Mouse (Mus musculus): ENCODE measurements around the gene Tcerg1l. TPM values are rescaled to one million over a fixed set of nuclear protein-coding genes. Genes with fewer than 3 reads are reported as not detected.
A peak's percentile ranks its signal among the peaks of the same experiment; 100 is the strongest.

Gene Tcerg1l
- polyA plus RNA-seq, 1 experiment from 2014 or later, result 4.3 TPM

DNA sequence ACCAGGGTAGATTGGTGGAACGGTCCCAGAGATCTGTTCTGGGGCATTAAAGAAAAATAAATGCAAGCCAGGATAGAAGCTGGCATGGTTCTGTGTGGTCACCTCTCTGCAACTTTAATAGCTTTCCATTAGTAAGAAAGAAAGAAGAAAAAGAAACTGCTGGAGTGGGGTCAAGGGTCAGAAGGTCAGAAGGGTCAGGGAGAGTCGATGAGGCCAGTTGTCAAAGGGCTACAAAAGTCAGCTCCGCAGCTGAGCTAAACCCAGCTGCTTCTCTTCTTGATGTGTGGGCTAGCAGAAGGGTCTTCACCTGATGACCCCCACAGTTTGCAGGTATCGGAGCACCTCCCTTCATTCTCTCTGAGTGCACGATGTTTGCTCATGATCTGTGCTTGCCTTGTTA lies 59.6 kb downstream of the Tcerg1l start:
- Histone ChIP-seq H3K27ac (ENCODE audit: low read depth, low read length) (no peak overlapping the region), H3K4me3 (ENCODE audit: low read depth, low read length) (no peak overlapping the region), H3K27me3 (ENCODE audit: control insufficient read depth, insufficient read depth, low read length) (no peaks in the 10 kb centered on the region), H3K36me3 (ENCODE audit: control insufficient read depth, insufficient read depth, low read length) (no peaks in the 10 kb centered on the region), H3K9me3 (ENCODE audit: control insufficient read depth, low read length) (no peaks in the 10 kb centered on the region), H3K4me2 (replicated peaks; ENCODE audit: low read depth, low read length) (no peak overlapping the region), H3K4me1 (replicated peaks; ENCODE audit: control insufficient read depth, insufficient read depth, low read length) (no peaks in the 10 kb centered on the region), H3K9ac (ENCODE audit: low read depth, low read length) (no peak overlapping the region)
- ATAC-seq (ENCODE audit: low FRiP score) (no peak), DNase-seq (ENCODE audit: low spot score) (no peak)
- WGBS, result 21% methylated on average over 5 of the region's 5 CpGs

- H3K4me1 ChIP-seq (replicated peaks; ENCODE audit: control insufficient read depth, insufficient read depth, low read length), result no peaks in the 10 kb centered on the region; the same call in 1 of the 2 replicates
- no peak overlapping the region for H3K27ac ChIP-seq (ENCODE audit: low read depth, low read length)
- H3K4me3 ChIP-seq (ENCODE audit: low read depth, low read length), result no peak overlapping the region
- no peak for ATAC-seq (ENCODE audit: low FRiP score)
- H3K4me2 ChIP-seq (replicated peaks; ENCODE audit: low read depth, low read length), result no peak overlapping the region
- no peaks in the 10 kb centered on the region for H3K9me3 ChIP-seq (ENCODE audit: control insufficient read depth, low read length)
- H3K36me3 ChIP-seq (ENCODE audit: control insufficient read depth, insufficient read depth, low read length), result no peaks in the 10 kb centered on the region
- DNase-seq (ENCODE audit: low spot score), result no peak
- H3K9ac ChIP-seq (ENCODE audit: low read depth, low read length), result no peak overlapping the region
- WGBS, result 91% methylated on average over 4 of the region's 4 CpGs
- no peaks in the 10 kb centered on the region for H3K27me3 ChIP-seq (ENCODE audit: control insufficient read depth, insufficient read depth, low read length)
Measured at GRCm38 (mm10) chr7:138332504-138333168, 64.9 kb downstream of the Tcerg1l start.

- Histone ChIP-seq H3K4me2 (replicated peaks; ENCODE audit: low read depth, low read length) (no peak overlapping the region), H3K9me3 (ENCODE audit: control insufficient read depth, low read length) (no peaks in the 10 kb centered on the region), H3K4me1 (replicated peaks; ENCODE audit: control insufficient read depth, insufficient read depth, low read length) (peaks cover 6% of the 10 kb centered on the region), H3K27me3 (ENCODE audit: control insufficient read depth, insufficient read depth, low read length) (no peaks in the 10 kb centered on the region), H3K4me3 (ENCODE audit: low read depth, low read length) (no peak overlapping the region), H3K36me3 (ENCODE audit: control insufficient read depth, insufficient read depth, low read length) (no peaks in the 10 kb centered on the region), H3K9ac (ENCODE audit: low read depth, low read length) (no peak overlapping the region), H3K27ac (ENCODE audit: low read depth, low read length) (no peak overlapping the region)
- ATAC-seq (ENCODE audit: low FRiP score) (no peak), DNase-seq (ENCODE audit: low spot score) (no peak)
- WGBS, result 78% methylated on average over 3 of the region's 3 CpGs
Measured at GRCm38 (mm10) chr7:138331266-138331665, 66.3 kb downstream of the Tcerg1l start.

GRCm38 (mm10) chr7:138328637-138329036 lies 68.9 kb downstream of the Tcerg1l start:
- H3K9ac ChIP-seq (ENCODE audit: low read depth, low read length), result no peak overlapping the region
- no peaks in the 10 kb centered on the region for H3K36me3 ChIP-seq (ENCODE audit: control insufficient read depth, insufficient read depth, low read length)
- no peak overlapping the region for H3K4me2 ChIP-seq (replicated peaks; ENCODE audit: low read depth, low read length)
- DNase-seq (ENCODE audit: low spot score) (no peak), ATAC-seq (ENCODE audit: low FRiP score) (no peak)
- no peak overlapping the region for H3K4me3 ChIP-seq (ENCODE audit: low read depth, low read length)
- H3K4me1 ChIP-seq (replicated peaks; ENCODE audit: control insufficient read depth, insufficient read depth, low read length), result peaks cover 6% of the 10 kb centered on the region
- no peaks in the 10 kb centered on the region for H3K9me3 ChIP-seq (ENCODE audit: control insufficient read depth, low read length)
- no peak overlapping the region for H3K27ac ChIP-seq (ENCODE audit: low read depth, low read length)
- WGBS, result 82% methylated on average over 6 of the region's 6 CpGs
- no peaks in the 10 kb centered on the region for H3K27me3 ChIP-seq (ENCODE audit: control insufficient read depth, insufficient read depth, low read length)

GRCm38 (mm10) chr7:138326760-138327159 lies 70.8 kb downstream of the Tcerg1l start:
- H3K4me3 ChIP-seq (ENCODE audit: low read depth, low read length), result no peak overlapping the region
- peak; percentile 23 for DNase-seq (ENCODE audit: low spot score)
- H3K27ac ChIP-seq (ENCODE audit: low read depth, low read length), result no peak overlapping the region
- no peak overlapping the region for H3K9ac ChIP-seq (ENCODE audit: low read depth, low read length)
- no peak overlapping the region for H3K4me2 ChIP-seq (replicated peaks; ENCODE audit: low read depth, low read length)
- peaks cover 6% of the 10 kb centered on the region for H3K4me1 ChIP-seq (replicated peaks; ENCODE audit: control insufficient read depth, insufficient read depth, low read length)
- no peaks in the 10 kb centered on the region for H3K9me3 ChIP-seq (ENCODE audit: control insufficient read depth, low read length)
- ATAC-seq (ENCODE audit: low FRiP score), result peak; percentile 79
- no peaks in the 10 kb centered on the region for H3K27me3 ChIP-seq (ENCODE audit: control insufficient read depth, insufficient read depth, low read length)
- 22% methylated on average over 3 of the region's 3 CpGs for WGBS
- no peaks in the 10 kb centered on the region for H3K36me3 ChIP-seq (ENCODE audit: control insufficient read depth, insufficient read depth, low read length)

DNA sequence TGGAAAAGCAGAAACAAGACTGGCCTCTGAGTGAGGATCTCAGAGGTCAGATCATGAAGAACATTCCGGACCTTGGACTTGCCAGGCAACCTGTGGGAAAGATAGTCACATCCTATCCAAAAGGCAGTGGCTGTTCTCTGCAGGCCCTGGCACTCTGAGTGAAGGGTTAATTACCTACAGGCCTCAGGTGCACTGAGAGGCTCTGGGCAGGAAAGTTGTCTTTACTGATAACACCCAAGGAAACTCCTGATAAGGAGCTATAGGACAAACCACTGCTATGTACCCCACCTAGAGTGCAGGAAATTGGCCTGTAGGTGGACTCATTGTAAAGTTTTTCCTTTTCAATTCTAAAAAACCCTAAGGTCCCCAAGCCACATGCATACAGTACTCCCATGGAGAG lies 83.8 kb downstream of the Tcerg1l start:
- Histone ChIP-seq H3K4me1 (replicated peaks; ENCODE audit: control insufficient read depth, insufficient read depth, low read length) (no peaks in the 10 kb centered on the region), H3K4me3 (ENCODE audit: low read depth, low read length) (no peak overlapping the region), H3K36me3 (ENCODE audit: control insufficient read depth, insufficient read depth, low read length) (no peaks in the 10 kb centered on the region), H3K9ac (ENCODE audit: low read depth, low read length) (no peak overlapping the region), H3K27ac (ENCODE audit: low read depth, low read length) (no peak overlapping the region), H3K27me3 (ENCODE audit: control insufficient read depth, insufficient read depth, low read length) (no peaks in the 10 kb centered on the region), H3K4me2 (replicated peaks; ENCODE audit: low read depth, low read length) (no peak overlapping the region), H3K9me3 (ENCODE audit: control insufficient read depth, low read length) (no peaks in the 10 kb centered on the region)
- ATAC-seq (ENCODE audit: low FRiP score) (no peak), DNase-seq (ENCODE audit: low spot score) (no peak)
- 90% methylated on average over 1 of the region's 1 CpGs for WGBS

DNA sequence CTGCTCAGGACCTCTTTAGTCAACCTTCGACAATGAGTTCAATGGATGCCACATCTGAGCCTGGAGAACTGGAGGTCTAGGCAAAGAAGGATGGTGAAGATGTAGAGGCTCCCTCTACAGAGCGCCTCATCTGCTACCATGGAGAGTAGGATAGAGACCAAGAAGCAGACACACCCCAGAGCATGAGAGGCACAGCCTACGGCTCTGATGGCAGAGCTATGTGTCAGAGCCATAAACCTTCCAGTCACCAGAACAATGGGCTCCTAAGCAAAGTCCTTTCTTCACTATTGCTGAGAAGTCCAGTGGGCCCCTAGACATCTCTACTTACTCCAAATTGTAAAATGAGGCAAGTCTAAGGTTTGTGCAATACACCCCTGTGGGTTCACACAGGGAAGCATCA lies 91.4 kb downstream of the Tcerg1l start:
- no peaks in the 10 kb centered on the region for H3K9me3 ChIP-seq (ENCODE audit: control insufficient read depth, low read length)
- H3K27ac ChIP-seq (ENCODE audit: low read depth, low read length), result no peak overlapping the region
- no peaks in the 10 kb centered on the region for H3K4me1 ChIP-seq (replicated peaks; ENCODE audit: control insufficient read depth, insufficient read depth, low read length)
- ATAC-seq (ENCODE audit: low FRiP score) (no peak), DNase-seq (ENCODE audit: low spot score) (no peak)
- whole genome bisulfite sequencing, result 90% methylated on average over 3 of the region's 3 CpGs
- no peaks in the 10 kb centered on the region for H3K36me3 ChIP-seq (ENCODE audit: control insufficient read depth, insufficient read depth, low read length)
- no peak overlapping the region for H3K4me2 ChIP-seq (replicated peaks; ENCODE audit: low read depth, low read length)
- H3K27me3 ChIP-seq (ENCODE audit: control insufficient read depth, insufficient read depth, low read length), result no peaks in the 10 kb centered on the region
- no peak overlapping the region for H3K4me3 ChIP-seq (ENCODE audit: low read depth, low read length)
- no peak overlapping the region for H3K9ac ChIP-seq (ENCODE audit: low read depth, low read length)

- Histone ChIP-seq H3K9ac (ENCODE audit: low read depth, low read length) (no peak overlapping the region), H3K4me3 (ENCODE audit: low read depth, low read length) (no peak overlapping the region), H3K9me3 (ENCODE audit: control insufficient read depth, low read length) (no peaks in the 10 kb centered on the region), H3K27me3 (ENCODE audit: control insufficient read depth, insufficient read depth, low read length) (no peaks in the 10 kb centered on the region), H3K4me1 (replicated peaks; ENCODE audit: control insufficient read depth, insufficient read depth, low read length) (no peaks in the 10 kb centered on the region), H3K27ac (ENCODE audit: low read depth, low read length) (no peak overlapping the region), H3K36me3 (ENCODE audit: control insufficient read depth, insufficient read depth, low read length) (no peaks in the 10 kb centered on the region), H3K4me2 (replicated peaks; ENCODE audit: low read depth, low read length) (no peak overlapping the region)
- 90% methylated on average over 5 of the region's 5 CpGs for WGBS
- no peak for ATAC-seq (ENCODE audit: low FRiP score)
- DNase-seq (ENCODE audit: low spot score), result no peak
Measured at GRCm38 (mm10) chr7:138284790-138285189, 112.7 kb downstream of the Tcerg1l start.

DNA sequence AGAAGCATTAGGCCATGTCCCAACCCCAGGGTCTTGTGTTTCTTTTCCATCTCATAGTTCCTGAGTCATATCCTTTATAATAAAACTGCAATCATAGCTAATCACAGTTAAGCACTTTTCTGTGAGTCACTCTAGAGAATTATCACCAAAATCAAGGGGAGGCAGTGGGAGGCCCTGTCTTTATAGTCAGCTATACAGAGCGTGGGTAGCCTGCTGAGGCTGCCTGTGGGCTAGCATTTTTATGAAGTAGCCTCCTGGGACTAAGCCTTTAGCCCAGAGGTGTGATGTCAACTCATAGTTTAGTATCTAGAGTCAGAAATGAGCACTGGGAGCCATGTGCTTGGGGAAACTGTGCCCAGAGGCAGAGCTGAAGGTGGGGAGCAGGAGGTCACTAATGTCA lies 122.3 kb downstream of the Tcerg1l start:
- DNase-seq (ENCODE audit: low spot score) (no peak), ATAC-seq (ENCODE audit: low FRiP score) (no peak)
- no peak overlapping the region for H3K4me2 ChIP-seq (replicated peaks; ENCODE audit: low read depth, low read length)
- H3K27me3 ChIP-seq (ENCODE audit: control insufficient read depth, insufficient read depth, low read length), result no peaks in the 10 kb centered on the region
- WGBS, result 52% methylated on average over 1 of the region's 1 CpGs
- no peak overlapping the region for H3K27ac ChIP-seq (ENCODE audit: low read depth, low read length)
- H3K4me1 ChIP-seq (replicated peaks; ENCODE audit: control insufficient read depth, insufficient read depth, low read length), result no peaks in the 10 kb centered on the region
- H3K36me3 ChIP-seq (ENCODE audit: control insufficient read depth, insufficient read depth, low read length), result no peaks in the 10 kb centered on the region
- H3K4me3 ChIP-seq (ENCODE audit: low read depth, low read length), result no peak overlapping the region
- H3K9me3 ChIP-seq (ENCODE audit: control insufficient read depth, low read length), result no peaks in the 10 kb centered on the region
- H3K9ac ChIP-seq (ENCODE audit: low read depth, low read length), result no peak overlapping the region
